Mouse (Mus musculus) limb, embryonic 10.5 days (tissue): ENCODE measurements at regions not wholly inside any gene's neighbourhood (a gene's known extent, or its start where the extent isn't known, plus 50 kb on each side); places are given as distances from the start of the nearest gene placed in this dataset.

Experiments
- DNase-seq: peaks from one replicate; pipeline ENCODE4 v3.0.0-alpha.2; 2017; ENCODE audit warnings: low spot score
- H3K27ac ChIP-seq: fragments of 300-500 bp; sonication (generic); 2 replicates; pipeline ENCODE4 v1.5.1; 2016; ENCODE audit warnings: mild to moderate bottlenecking
- H3K27me3 ChIP-seq: fragments of 300-500 bp; sonication (generic); 2 replicates; pipeline ENCODE4 v1.6.1; 2016; ENCODE audit warnings: low read depth, mild to moderate bottlenecking; ENCODE audit not compliant: poor library complexity, severe bottlenecking
- H3K36me3 ChIP-seq: fragments of 300-500 bp; sonication (generic); 2 replicates; pipeline ENCODE4 v1.6.1; 2016; ENCODE audit warnings: mild to moderate bottlenecking, moderate library complexity
- H3K4me1 ChIP-seq: fragments of 300-500 bp; sonication (generic); 2 replicates; pipeline ENCODE4 v1.6.1; 2016
- H3K4me3 ChIP-seq: fragments of 300-500 bp; sonication (generic); 2 replicates; pipeline ENCODE4 v1.5.1; 2016; ENCODE audit warnings: mild to moderate bottlenecking, moderate library complexity
- H3K9me3 ChIP-seq: fragments of 300-500 bp; sonication (generic); replicated peaks from 2 replicates; pipeline ENCODE4 v1.6.1; 2016; ENCODE audit warnings: mild to moderate bottlenecking
- WGBS: fragments of 180-500 bp; shearing (Covaris S2); methylation state at CpG from one replicate; pipeline ENCODE4 v1.1.7; 2016; 5-methylcytosine and 5-hydroxymethylcytosine counted together

GRCm38 (mm10) chr2:28287210-28287860 lies 94.5 kb downstream of the Olfm1 start:
- peaks cover 30% of the 10 kb centered on the region for H3K4me1 ChIP-seq
- H3K27me3 ChIP-seq, result no peaks in the 10 kb centered on the region
- no peaks in the 10 kb centered on the region for H3K36me3 ChIP-seq
- H3K4me3 ChIP-seq, result no peak overlapping the region
- WGBS, result 45% methylated on average over 10 of the region's 10 CpGs
- no peaks in the 10 kb centered on the region for H3K9me3 ChIP-seq
- H3K27ac ChIP-seq, result no peak overlapping the region
- DNase-seq, result peak; percentile 43

DNA sequence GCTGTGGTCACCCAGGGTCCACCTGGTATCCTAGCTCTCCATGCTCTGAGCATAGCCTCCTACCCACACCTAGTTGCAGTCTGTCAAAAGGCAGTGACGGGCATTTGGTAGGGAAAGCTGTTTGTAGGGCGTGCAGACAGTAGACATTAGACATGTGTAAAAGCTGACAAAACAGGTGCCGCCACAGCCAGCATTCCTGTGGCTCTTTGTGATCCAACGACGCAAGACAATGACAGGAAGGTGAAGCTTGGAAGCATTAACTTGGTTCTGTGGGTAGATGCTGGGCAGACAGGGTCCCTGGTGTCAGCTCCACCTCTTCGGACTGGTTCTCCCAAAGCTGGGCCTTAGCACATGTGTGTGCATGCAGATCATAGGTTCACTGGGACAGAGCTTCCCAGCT lies 96.5 kb downstream of the Olfm1 start:
- WGBS, result 89% methylated on average over 6 of the region's 6 CpGs
- Histone ChIP-seq H3K27me3 (no peaks in the 10 kb centered on the region), H3K36me3 (no peaks in the 10 kb centered on the region), H3K27ac (no peak overlapping the region), H3K4me3 (no peak overlapping the region), H3K9me3 (no peaks in the 10 kb centered on the region), H3K4me1 (peaks cover 34% of the 10 kb centered on the region)
- DNase-seq, result no peak

- 66% methylated on average over 11 of the region's 11 CpGs for WGBS
Observed at GRCm38 (mm10) chr2:28289860-28290471, 97.2 kb downstream of the Olfm1 start.

DNA sequence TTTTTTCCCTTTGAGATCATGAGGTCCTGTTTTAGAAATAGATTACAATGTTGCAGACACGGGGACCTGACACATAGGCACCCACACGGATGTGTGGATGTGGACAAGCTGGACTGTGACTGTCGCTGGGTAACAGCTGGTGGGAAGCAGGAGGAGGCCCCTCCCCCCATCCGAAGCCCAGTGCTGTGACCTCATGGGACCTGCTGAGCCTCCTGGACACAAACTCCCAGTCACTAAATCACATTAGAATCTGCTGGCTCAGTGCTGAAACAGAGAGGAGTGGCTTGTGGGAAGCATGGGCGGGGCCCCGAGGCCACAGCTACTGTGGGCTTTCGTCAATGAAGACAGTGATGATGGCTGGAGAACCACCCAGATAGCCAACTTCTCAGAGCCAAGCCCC lies 101.7 kb downstream of the Olfm1 start:
- no peak for DNase-seq
- Histone ChIP-seq H3K36me3 (no peaks in the 10 kb centered on the region), H3K9me3 (no peaks in the 10 kb centered on the region), H3K4me3 (no peak overlapping the region), H3K4me1 (peaks cover 53% of the 10 kb centered on the region), H3K27me3 (no peaks in the 10 kb centered on the region), H3K27ac (peak overlapping the region; percentile 50; the same call in 1 of the 2 replicates)
- WGBS, result 46% methylated on average over 7 of the region's 7 CpGs

More at GRCm38 (mm10) chr2:28289860-28290471, 97.2 kb downstream of the Olfm1 start:
- no peaks in the 10 kb centered on the region for H3K27me3 ChIP-seq
- peaks cover 37% of the 10 kb centered on the region for H3K4me1 ChIP-seq
- H3K4me3 ChIP-seq, result no peak overlapping the region
- no peak overlapping the region for H3K27ac ChIP-seq
- DNase-seq, result no peak
- H3K9me3 ChIP-seq, result no peaks in the 10 kb centered on the region
- no peaks in the 10 kb centered on the region for H3K36me3 ChIP-seq

- no peaks in the 10 kb centered on the region for H3K36me3 ChIP-seq
- H3K27me3 ChIP-seq, result no peaks in the 10 kb centered on the region
- DNase-seq, result no peak
- 83% methylated on average over 12 of the region's 12 CpGs for WGBS
- H3K4me3 ChIP-seq, result no peak overlapping the region
- peak overlapping the region; percentile 75 for H3K27ac ChIP-seq
- no peaks in the 10 kb centered on the region for H3K9me3 ChIP-seq
- peaks cover 58% of the 10 kb centered on the region for H3K4me1 ChIP-seq
Observed at GRCm38 (mm10) chr2:28296183-28296582, 103.4 kb downstream of the Olfm1 start.

- Histone ChIP-seq H3K4me3 (no peak overlapping the region), H3K9me3 (no peaks in the 10 kb centered on the region), H3K4me1 (peaks cover 68% of the 10 kb centered on the region), H3K36me3 (no peaks in the 10 kb centered on the region), H3K27ac (peak overlapping the region; percentile 75), H3K27me3 (no peaks in the 10 kb centered on the region)
- WGBS, result 46% methylated on average over 6 of the region's 6 CpGs
- no peak for DNase-seq
Observed at GRCm38 (mm10) chr2:28298738-28299137, 105.9 kb downstream of the Olfm1 start.

GRCm38 (mm10) chr2:28299346-28299745 lies 106.6 kb downstream of the Olfm1 start:
- DNase-seq, result no peak
- no peaks in the 10 kb centered on the region for H3K9me3 ChIP-seq
- H3K4me3 ChIP-seq, result no peak overlapping the region
- H3K27ac ChIP-seq, result peak overlapping the region; percentile 75
- no peaks in the 10 kb centered on the region for H3K27me3 ChIP-seq
- WGBS, result 87% methylated on average over 2 of the region's 2 CpGs
- H3K36me3 ChIP-seq, result no peaks in the 10 kb centered on the region
- peaks cover 64% of the 10 kb centered on the region for H3K4me1 ChIP-seq

GRCm38 (mm10) chr2:28301313-28301712 lies 108.5 kb downstream of the Olfm1 start:
- 26% methylated on average over 4 of the region's 4 CpGs for WGBS
- no peaks in the 10 kb centered on the region for H3K9me3 ChIP-seq
- H3K36me3 ChIP-seq, result no peaks in the 10 kb centered on the region
- no peak overlapping the region for H3K4me3 ChIP-seq
- peak overlapping the region; percentile 79 for H3K27ac ChIP-seq
- peaks cover 44% of the 10 kb centered on the region for H3K4me1 ChIP-seq
- peak; percentile 49 for DNase-seq
- no peaks in the 10 kb centered on the region for H3K27me3 ChIP-seq

GRCm38 (mm10) chr2:28303936-28304335 lies 111.1 kb downstream of the Olfm1 start:
- WGBS, result 90% methylated on average over 5 of the region's 5 CpGs

DNA sequence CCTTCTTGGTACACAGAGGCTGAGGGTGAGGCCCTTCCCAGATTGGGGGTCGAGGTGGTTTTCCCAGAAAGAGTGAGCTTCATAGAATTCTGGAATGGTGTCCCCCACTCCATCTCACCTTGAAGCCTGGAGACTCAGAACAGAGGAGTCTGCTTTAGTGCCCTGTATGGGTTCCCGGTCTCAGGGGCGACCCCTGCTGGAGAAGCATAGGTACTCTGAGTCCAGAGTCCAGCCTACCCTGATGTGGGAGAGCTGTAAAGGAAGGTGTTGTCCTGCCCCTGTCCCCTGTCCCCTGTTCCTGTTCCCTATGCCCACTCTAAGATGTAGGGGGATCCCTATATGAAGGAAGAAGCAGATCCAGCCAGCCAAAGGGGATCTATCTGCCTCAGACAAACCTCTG lies 111.9 kb downstream of the Olfm1 start:
- 0 out of 2 replicates have a peak overlapping the region, but pooled peaks have one; percentile 4 for H3K27ac ChIP-seq
- no peaks in the 10 kb centered on the region for H3K36me3 ChIP-seq
- no peaks in the 10 kb centered on the region for H3K9me3 ChIP-seq
- no peaks in the 10 kb centered on the region for H3K27me3 ChIP-seq
- peaks cover 22% of the 10 kb centered on the region for H3K4me1 ChIP-seq
- H3K4me3 ChIP-seq, result no peak overlapping the region
- peak; percentile 74 for DNase-seq
- 7% methylated on average over 3 of the region's 3 CpGs for WGBS

More at GRCm38 (mm10) chr2:28303936-28304335, 111.1 kb downstream of the Olfm1 start:
- H3K27ac ChIP-seq, result no peak overlapping the region
- H3K27me3 ChIP-seq, result no peaks in the 10 kb centered on the region
- no peaks in the 10 kb centered on the region for H3K36me3 ChIP-seq
- no peak for DNase-seq
- no peak overlapping the region for H3K4me3 ChIP-seq
- H3K4me1 ChIP-seq, result peaks cover 28% of the 10 kb centered on the region
- H3K9me3 ChIP-seq, result no peaks in the 10 kb centered on the region

GRCm38 (mm10) chr2:28309122-28309521 lies 116.3 kb downstream of the Olfm1 start:
- Histone ChIP-seq H3K4me3 (no peak overlapping the region), H3K27ac (no peak overlapping the region), H3K4me1 (peaks cover 4% of the 10 kb centered on the region), H3K27me3 (no peaks in the 10 kb centered on the region), H3K9me3 (no peaks in the 10 kb centered on the region), H3K36me3 (no peaks in the 10 kb centered on the region)
- WGBS, result 92% methylated on average over 5 of the region's 5 CpGs
- DNase-seq, result no peak

DNA sequence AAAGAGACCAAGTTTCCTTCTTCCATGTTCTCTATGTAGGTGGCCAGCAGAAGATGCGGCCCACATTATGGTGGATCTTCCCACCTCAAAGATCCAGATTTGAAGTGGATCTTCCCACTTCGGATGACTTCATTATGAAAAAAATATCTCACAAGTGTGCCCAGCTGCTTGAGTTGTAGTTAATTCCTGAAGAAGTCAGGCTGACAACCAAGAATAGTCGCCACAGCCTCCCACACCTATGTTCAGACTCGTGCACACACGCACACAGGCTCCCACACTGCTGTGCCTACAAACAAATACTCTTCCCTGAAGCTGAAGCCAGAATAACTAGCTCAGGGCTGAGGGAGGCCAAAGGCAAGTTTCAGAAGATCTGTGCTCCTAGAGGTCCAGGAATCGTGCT lies 119.4 kb downstream of the Olfm1 start:
- Histone ChIP-seq H3K36me3 (no peaks in the 10 kb centered on the region), H3K4me3 (no peak overlapping the region), H3K27ac (no peak overlapping the region), H3K4me1 (peaks cover 7% of the 10 kb centered on the region), H3K27me3 (no peaks in the 10 kb centered on the region), H3K9me3 (no peaks in the 10 kb centered on the region)
- 90% methylated on average over 6 of the region's 6 CpGs for WGBS
- no peak for DNase-seq

DNA sequence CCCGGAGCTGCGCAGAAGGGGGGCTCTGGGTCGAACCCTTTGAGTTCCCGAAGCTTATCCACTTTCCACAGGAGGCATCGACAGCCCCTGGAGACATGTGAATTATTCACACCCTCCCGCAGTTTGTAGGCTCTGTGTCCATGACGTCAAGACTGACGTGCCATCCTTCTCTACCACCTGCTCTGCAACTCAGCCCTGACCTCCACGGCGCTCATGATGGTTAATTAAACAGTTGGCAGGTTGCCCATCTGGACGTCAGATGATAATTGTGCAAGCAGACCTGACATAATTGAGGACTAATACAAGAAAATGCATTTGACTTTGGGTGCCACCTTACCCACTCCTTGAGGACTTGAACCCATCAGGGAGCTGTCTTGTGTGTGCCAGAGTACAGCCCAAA lies 121.1 kb upstream of the Ppp1r26 start:
- WGBS, result 78% methylated on average over 11 of the region's 11 CpGs
- Histone ChIP-seq H3K4me3 (no peak overlapping the region), H3K4me1 (peaks cover 15% of the 10 kb centered on the region), H3K36me3 (no peaks in the 10 kb centered on the region), H3K9me3 (no peaks in the 10 kb centered on the region), H3K27ac (no peak overlapping the region), H3K27me3 (0 out of 2 replicates have a peak, but pooled peaks cover 5% of the 10 kb centered on the region)
- DNase-seq, result no peak
